Mouse (Mus musculus): ENCODE data around the gene Cd209d. TPM values are rescaled to one million over a fixed set of nuclear protein-coding genes. Genes with fewer than 3 reads are reported as not detected.
"Not testable (repeated sequence)": the region's sequence is repeated elsewhere in the genome, so short reads cannot be mapped to it uniquely, and the experiment has no call there.

Cd209d gene
- polyA plus RNA-seq (2015; fragmentation: Nextera tagmentation; extraction: Ambion mirVana): not detected in 2 replicates

- Histone ChIP-seq H3K36me3 (no peaks in the 10 kb centered on the region), H3K27ac (replicated peaks) (no peak within 1 kb of the TSS), H3K27me3 (no peaks in the 10 kb centered on the region), H3K4me2 (replicated peaks) (no peak within 1 kb of the TSS), H3K4me1 (no peaks in the 10 kb centered on the region), H3K4me3 (no peak within 1 kb of the TSS), H3K9ac (replicated peaks) (no peak within 1 kb of the TSS), H3K9me3 (0 out of 2 replicates have a peak, but pooled peaks cover 4% of the 10 kb centered on the region)
- WGBS: 73% methylated on average over 4 of the region's 4 CpGs
- no peak for ATAC-seq (replicated peaks)
These were observed at the start of gene Cd209d for GRCm38 (mm10) chr8:3878455-3878854. Cd209d (minus strand) TSS chr8:3878555.

GRCm38 (mm10) chr8:3926744-3927143 lies 48.4 kb upstream of the Cd209d start, which contains the start of gene Cd209b:
Cd209b (minus strand) TSS chr8:3926844.
- Histone ChIP-seq H3K27me3 (no peaks in the 10 kb centered on the region), H3K4me2 (replicated peaks) (no peak within 1 kb of the TSS), H3K4me3 (no peak within 1 kb of the TSS), H3K4me1 (no peaks in the 10 kb centered on the region), H3K9ac (replicated peaks) (no peak within 1 kb of the TSS), H3K27ac (replicated peaks) (no peak within 1 kb of the TSS), H3K9me3 (peaks cover 16% of the 10 kb centered on the region), H3K36me3 (no peaks in the 10 kb centered on the region)
- ATAC-seq (replicated peaks): no peak
- 89% methylated on average over 3 of the region's 3 CpGs for WGBS

GRCm38 (mm10) chr8:3876121-3876520 lies 2.2 kb downstream of the Cd209d start:
- H3K36me3 ChIP-seq: no peaks in the 10 kb centered on the region
- H3K27me3 ChIP-seq: no peaks in the 10 kb centered on the region
- H3K27ac ChIP-seq (replicated peaks): no peak overlapping the region
- no peak overlapping the region for H3K4me2 ChIP-seq (replicated peaks)
- H3K9me3 ChIP-seq: peaks cover 16% of the 10 kb centered on the region
- 92% methylated on average over 2 of the region's 2 CpGs for WGBS
- H3K4me3 ChIP-seq: no peak overlapping the region
- H3K4me1 ChIP-seq: no peaks in the 10 kb centered on the region
- H3K9ac ChIP-seq (replicated peaks): no peak overlapping the region
- ATAC-seq (replicated peaks): no peak

GRCm38 (mm10) chr8:3862736-3863135 lies 15.6 kb downstream of the Cd209d start:
- not testable (repeated sequence) for H3K36me3 ChIP-seq; H3K27me3 ChIP-seq; H3K9ac ChIP-seq (replicated peaks); ATAC-seq (replicated peaks); H3K4me2 ChIP-seq (replicated peaks); H3K4me3 ChIP-seq; H3K4me1 ChIP-seq; H3K9me3 ChIP-seq; H3K27ac ChIP-seq (replicated peaks)

- H3K27me3 ChIP-seq: no peaks in the 10 kb centered on the region
- no peak within 1 kb of the TSS for H3K4me2 ChIP-seq (replicated peaks)
- no peak within 1 kb of the TSS for H3K4me3 ChIP-seq
- no peaks in the 10 kb centered on the region for H3K36me3 ChIP-seq
- no peak for ATAC-seq (replicated peaks)
- no peaks in the 10 kb centered on the region; the same call in 1 of the 2 replicates for H3K9me3 ChIP-seq
- no peaks in the 10 kb centered on the region for H3K4me1 ChIP-seq
- no peak within 1 kb of the TSS for H3K27ac ChIP-seq (replicated peaks)
- 69% methylated on average over 2 of the region's 2 CpGs for WGBS
- H3K9ac ChIP-seq (replicated peaks): no peak within 1 kb of the TSS
These were observed 24.1 kb downstream of the Cd209d start, which contains the start of gene Cd209e for GRCm38 (mm10) chr8:3854209-3854608. Cd209e (minus strand) TSS chr8:3854309.

Other genes starting within 250 kb of the Cd209d start
- gene Stxbp2, start 247.6 kb downstream of the Cd209d start, polyA plus RNA-seq (2015; fragmentation: Nextera tagmentation; extraction: Ambion mirVana): 50.7 and 61.9 TPM in 2 replicates
- 0.42 TPM in 1 of 2 replicates, not detected in the other for gene Retn, start 222.8 kb downstream of the Cd209d start, polyA plus RNA-seq (2015; fragmentation: Nextera tagmentation; extraction: Ambion mirVana)
- gene Mcemp1, start 212.8 kb downstream of the Cd209d start, polyA plus RNA-seq (2015; fragmentation: Nextera tagmentation; extraction: Ambion mirVana): 0.20 and 0.22 TPM in 2 replicates
- gene Fcor, start 206.2 kb downstream of the Cd209d start, polyA plus RNA-seq (2015; fragmentation: Nextera tagmentation; extraction: Ambion mirVana): 9.1 and 17.3 TPM in 2 replicates
- 59.4 and 60.7 TPM in 2 replicates for gene Trappc5, start 202.3 kb downstream of the Cd209d start, polyA plus RNA-seq (2015; fragmentation: Nextera tagmentation; extraction: Ambion mirVana)
- gene Fcer2a, start 184.4 kb downstream of the Cd209d start, polyA plus RNA-seq (2015; fragmentation: Nextera tagmentation; extraction: Ambion mirVana): 0.37 and 0.47 TPM in 2 replicates
- not detected in 2 replicates for gene Clec4g, start 157.9 kb downstream of the Cd209d start, polyA plus RNA-seq (2015; fragmentation: Nextera tagmentation; extraction: Ambion mirVana)
- not detected in 2 replicates for gene Cd209a, start 129.6 kb downstream of the Cd209d start, polyA plus RNA-seq (2015; fragmentation: Nextera tagmentation; extraction: Ambion mirVana)
- not detected in 2 replicates for gene Cd209e, start 24.2 kb downstream of the Cd209d start, polyA plus RNA-seq (2015; fragmentation: Nextera tagmentation; extraction: Ambion mirVana)
- not detected in 2 replicates for gene Cd209b, start 48.3 kb upstream of the Cd209d start, polyA plus RNA-seq (2015; fragmentation: Nextera tagmentation; extraction: Ambion mirVana)
- gene Cd209c, start 76.2 kb upstream of the Cd209d start, polyA plus RNA-seq (2015; fragmentation: Nextera tagmentation; extraction: Ambion mirVana): 0.55 and 0.69 TPM in 2 replicates
- gene Cd209f, start 227.3 kb upstream of the Cd209d start, polyA plus RNA-seq (2015; fragmentation: Nextera tagmentation; extraction: Ambion mirVana): 0.22 TPM in 1 of 2 replicates, not detected in the other

Data from forebrain, embryonic 15.5 days (tissue).